ENCODE assay signal across 23 mouse cellular contexts in genomic region chr7:83742690-83743089, GRCm38 (mm10). TPM values are rescaled to one million over a fixed set of nuclear protein-coding genes. Genes with fewer than 3 reads are reported as not detected.
A peak's percentile ranks its signal among the peaks of the same experiment; 100 is the strongest.
DNase-seq lines count a peak whose midpoint lies in the region; ATAC-seq and TF ChIP-seq lines count a peak whose summit lies in the region.
"Had no signal": no experiment of that assay in that cellular context is flagged by ENCODE, and none has a peak within 500 bp of the region (broad histone marks: within the 10 kb centered on the region; RNA-seq: fewer than 3 reads in every experiment).

No protein-coding gene starts in this region.

- no peak for TF ChIP-seq POLR2A in liver, adult 2 months (IDR thresholded peaks at IDR 0.05; ENCODE audit: extremely low read depth, insufficient read depth, low read length)

- no peak for TF ChIP-seq CTCF in liver, adult 2 months (IDR thresholded peaks at IDR 0.05; ENCODE audit: low read depth, low read length)

- H3K4me3 ChIP-seq in liver, adult 2 months (ENCODE audit: insufficient read depth, low read depth, low read length) = no peak overlapping the region
- no peak overlapping the region for H3K4me3 ChIP-seq in liver, embryonic 11.5 days (ENCODE audit: low read depth, low read length)
- H3K4me3 ChIP-seq: embryonic facial prominence, embryonic 10.5 days; forebrain, embryonic 13.5 days; heart, embryonic 10.5 days; hindbrain, embryonic 13.5 days had no signal

- no peak overlapping the region for H3K9ac ChIP-seq in liver, adult 2 months (ENCODE audit: low read depth, low read length)
- H3K9ac ChIP-seq in liver, embryonic 11.5 days (ENCODE audit: low read depth, low read length) = no peak overlapping the region
- H3K9ac ChIP-seq: forebrain, embryonic 13.5 days; forebrain, postnatal 0 days; hindbrain, embryonic 13.5 days had no signal

- no peak overlapping the region for H3K4me2 ChIP-seq in liver, embryonic 11.5 days
- H3K4me2 ChIP-seq: forebrain, embryonic 13.5 days; hindbrain, embryonic 13.5 days had no signal

- no peaks in the 10 kb centered on the region; the same call in 1 of the 2 replicates for H3K27me3 ChIP-seq in liver, adult 2 months (ENCODE audit: control insufficient read depth, insufficient read depth, low read length)
- H3K27me3 ChIP-seq in liver, embryonic 11.5 days (replicated peaks; ENCODE audit: control insufficient read depth, insufficient read depth, low read length) = no peaks in the 10 kb centered on the region
- H3K27me3 ChIP-seq: forebrain, embryonic 13.5 days; hindbrain, embryonic 13.5 days had no signal

- no peaks in the 10 kb centered on the region for H3K4me1 ChIP-seq in liver, adult 2 months (ENCODE audit: control insufficient read depth, insufficient read depth, low read length)
- no peaks in the 10 kb centered on the region for H3K4me1 ChIP-seq in liver, embryonic 11.5 days (replicated peaks; ENCODE audit: control insufficient read depth, insufficient read depth, low read length)
- H3K4me1 ChIP-seq: forebrain, embryonic 13.5 days had no signal

- ATAC-seq in liver, embryonic 11.5 days (replicated peaks; ENCODE audit: low FRiP score) = no peak
- ATAC-seq in activated CD4-positive, CD25-positive, alpha-beta regulatory T cell, adult 4 months = peak; percentile 94
- ATAC-seq: forebrain, embryonic 13.5 days; forebrain, postnatal 0 days; hindbrain, postnatal 0 days had no signal

- H3K27ac ChIP-seq in liver, adult 2 months (replicated peaks; ENCODE audit: insufficient read depth, low read depth, low read length) = peak overlapping the region; percentile 21; the same call in 1 of the 2 replicates
- no peak overlapping the region for H3K27ac ChIP-seq in liver, embryonic 11.5 days (ENCODE audit: low read depth, low read length)
- H3K27ac ChIP-seq: embryonic facial prominence, embryonic 10.5 days; forebrain, embryonic 13.5 days; heart, embryonic 10.5 days; hindbrain, embryonic 13.5 days; hindbrain, postnatal 0 days had no signal

- no peaks in the 10 kb centered on the region for H3K79me2 ChIP-seq in liver, adult 2 months (ENCODE audit: control insufficient read depth, insufficient read depth, low read length)

- WGBS in liver, adult 2 months = 36% methylated on average over 3 of the region's 3 CpGs
- WGBS in liver, embryonic 11.5 days = 49% methylated on average over 3 of the region's 3 CpGs

- no peaks in the 10 kb centered on the region for H3K36me3 ChIP-seq in liver, adult 2 months (ENCODE audit: control insufficient read depth, insufficient read depth, low read length)
- no peaks in the 10 kb centered on the region for H3K36me3 ChIP-seq in liver, embryonic 11.5 days (ENCODE audit: control insufficient read depth, insufficient read depth, low read length)
- H3K36me3 ChIP-seq: embryonic facial prominence, embryonic 10.5 days; heart, embryonic 10.5 days; hindbrain, embryonic 13.5 days had no signal

- H3K9me3 ChIP-seq in liver, embryonic 11.5 days (ENCODE audit: control insufficient read depth, low read length) = no peaks in the 10 kb centered on the region
- H3K9me3 ChIP-seq: embryonic facial prominence, embryonic 10.5 days; forebrain, embryonic 13.5 days; heart, embryonic 10.5 days; hindbrain, embryonic 13.5 days had no signal

- peak; percentile 17 for DNase-seq in liver, adult 2 months (ENCODE audit: extremely low read depth, low read depth, low spot score)
- no peak for DNase-seq in liver, embryonic 11.5 days (ENCODE audit: low spot score)
- peak; percentile 33 for DNase-seq in CD4-positive, CD25-positive, alpha-beta regulatory T cell, adult 2 months (ENCODE audit: low read depth, low spot score)
- no peak for DNase-seq in embryo, embryonic 11 days
- no peak for DNase-seq in cerebellum, adult 18-20 months
- no peak for DNase-seq in urinary bladder, adult 18-20 months (ENCODE audit: low spot score in 2 of 2)
- DNase-seq: adrenal gland, postnatal 10 days; B cell, adult 2 months; cerebellum, adult 11 months; cerebellum, postnatal 36 days; forebrain, postnatal 0 days; gastrocnemius, postnatal 36 days; heart, adult 18-20 months; heart, postnatal 10 days; kidney, adult 18-20 months had no signal

RNA-seq across cellular contexts. Expression of gene Il16, which starts 2.8 kb away (rescaled TPM):
- total RNA-seq in liver, adult 2 months (2014; rRNA removed) = 4.1 and 5.0 TPM in 2 replicates
- polyA plus RNA-seq in liver, adult 2 months (2012; rRNA removed) = 1.3 and 1.5 TPM in 2 replicates
- 4.5 and 5.9 TPM in 2 replicates for polyA plus RNA-seq in liver, embryonic 11.5 days (2014; fragmentation: Nextera tagmentation; extraction: Ambion mirVana)
- polyA plus RNA-seq in activated CD4-positive, CD25-positive, alpha-beta regulatory T cell, adult 4 months (2017; shearing (Covaris generic)) = 100 to 1,000 TPM; 257 to 297 TPM

RNA-seq across cellular contexts. Expression of gene Cfap161, which starts 52.0 kb away (rescaled TPM):
- not detected in 2 replicates for total RNA-seq in liver, adult 2 months (2014; rRNA removed)
- not detected in 2 replicates for polyA plus RNA-seq in liver, adult 2 months (2012; rRNA removed)
- not detected in 2 replicates for polyA plus RNA-seq in liver, embryonic 11.5 days (2014; fragmentation: Nextera tagmentation; extraction: Ambion mirVana)
- polyA plus RNA-seq in activated CD4-positive, CD25-positive, alpha-beta regulatory T cell, adult 4 months (2017; shearing (Covaris generic)) = not detected
- total RNA-seq: gastrocnemius, adult 18-20 months; gastrocnemius, postnatal 36 days; heart, adult 18-20 months; heart, postnatal 10 days; hematopoietic stem cell, adult 5-6 weeks had no signal

Comparison
In these comparisons a context has a peak if more than half of its experiments do, and no peak if none do; other contexts are left out.
1. DNase-seq: peak in liver, adult 2 months (single experiment) and CD4-positive, CD25-positive, alpha-beta regulatory T cell, adult 2 months (single experiment); none in liver, embryonic 11.5 days (single experiment), embryo, embryonic 11 days (single experiment), cerebellum, adult 18-20 months (0 of 2) and urinary bladder, adult 18-20 months (0 of 2).
2. RNA of gene Il16, which starts 2.8 kb away (polyA plus RNA-seq): 257 to 297 TPM in activated CD4-positive, CD25-positive, alpha-beta regulatory T cell, adult 4 months; 4.5 to 5.9 TPM in liver, embryonic 11.5 days and 1.3 to 1.5 TPM in liver, adult 2 months; every median in the first group is over 10 times any median in the second.